Mouse (Mus musculus) embryonic facial prominence, embryonic 12.5 days (tissue): ENCODE measurements around the gene Trem1. TPM values are rescaled to one million over a fixed set of nuclear protein-coding genes. Genes with fewer than 3 reads are reported as not detected.

ENCODE experiments used
- ATAC-seq: fragments of 200-750 bp; cut with Nextera tagmentation; 2 replicates; pipeline ENCODE4 v1.8.0; 2017; ENCODE audit not compliant: insufficient number of reproducible peaks, insufficient read depth, low FRiP score, low TSS enrichment
- H3K27ac ChIP-seq: fragments of 300-500 bp; sonication (generic); 2 replicates; pipeline ENCODE4 v1.5.1; 2016; ENCODE audit warnings: mild to moderate bottlenecking
- H3K27me3 ChIP-seq: fragments of 300-500 bp; sonication (generic); 2 replicates; pipeline ENCODE4 v1.6.1; 2016; ENCODE audit warnings: mild to moderate bottlenecking, moderate library complexity
- H3K36me3 ChIP-seq: fragments of 300-500 bp; sonication (generic); 2 replicates; pipeline ENCODE4 v1.6.1; 2016; ENCODE audit warnings: mild to moderate bottlenecking
- H3K4me1 ChIP-seq: fragments of 300-500 bp; sonication (generic); 2 replicates; pipeline ENCODE4 v1.6.1; 2016
- H3K4me2 ChIP-seq: fragments of 300-500 bp; sonication (generic); replicated peaks from 2 replicates; pipeline ENCODE4 v1.6.1; 2016; ENCODE audit warnings: mild to moderate bottlenecking, moderate library complexity
- H3K4me3 ChIP-seq: fragments of 300-500 bp; sonication (generic); 2 replicates; pipeline ENCODE4 v1.5.1; 2016; ENCODE audit warnings: mild to moderate bottlenecking
- H3K9ac ChIP-seq: fragments of 300-500 bp; sonication (generic); 2 replicates; pipeline ENCODE4 v1.6.1; 2016; ENCODE audit warnings: mild to moderate bottlenecking, moderate library complexity
- H3K9me3 ChIP-seq: fragments of 300-500 bp; sonication (generic); 2 replicates; pipeline ENCODE4 v1.6.1; 2016; ENCODE audit warnings: mild to moderate bottlenecking, moderate library complexity
- WGBS: fragments of 180-500 bp; shearing (Covaris S2); methylation state at CpG from one replicate; pipeline ENCODE4 v1.1.7; 2016; 5-methylcytosine and 5-hydroxymethylcytosine counted together
- polyA plus RNA-seq: library from polyadenylated mRNA; unstranded; fragments of >200 nt; fragmentation: Nextera tagmentation; extraction: Ambion mirVana; gene quantifications from 2 replicates; pipeline ENCODE4 v1.2.1, GENCODE M21; 2016

The Trem1 gene
- polyA plus RNA-seq, 1 experiment from 2014 or later: 0.06 TPM

DNA sequence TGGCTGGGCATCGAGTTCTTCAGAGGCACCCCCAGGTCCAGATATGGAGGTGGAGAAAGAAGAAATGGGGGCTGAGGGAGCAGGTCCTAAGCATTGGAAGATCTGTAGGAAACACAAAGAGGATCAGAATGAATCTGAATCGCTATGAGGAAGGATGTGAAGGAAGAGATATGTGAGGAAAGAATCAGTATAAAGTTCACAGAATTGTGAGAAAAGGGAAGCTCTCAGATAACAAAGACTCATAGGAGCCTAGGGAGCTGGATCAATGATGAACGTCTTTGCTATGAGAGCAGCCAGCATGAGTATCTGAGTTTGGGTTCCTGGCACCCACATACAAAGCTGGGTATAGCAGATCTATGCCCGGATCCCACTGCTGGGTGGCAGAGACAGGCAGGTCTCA lies 37.3 kb downstream of the Trem1 start:
- WGBS: 71% methylated on average over 4 of the region's 4 CpGs

DNA sequence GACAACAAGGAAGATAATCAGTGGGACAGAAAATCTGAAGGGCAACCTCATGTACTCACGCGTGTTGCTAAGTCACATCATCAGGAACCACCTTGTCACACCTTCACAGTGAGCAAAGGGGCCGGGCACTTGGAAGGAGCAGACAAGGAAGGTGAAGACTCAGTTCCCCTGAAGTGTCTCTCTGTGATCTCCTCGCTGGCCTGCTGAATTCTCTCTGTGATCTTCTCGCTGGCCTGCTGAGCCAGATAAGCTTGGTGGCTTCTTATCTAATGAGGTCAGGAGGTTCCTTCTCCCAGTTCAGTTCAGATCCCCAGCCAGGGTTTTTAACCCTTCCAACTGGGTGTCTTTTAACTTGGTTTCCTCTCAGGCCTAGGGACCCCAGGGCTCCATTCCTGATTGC lies 39.6 kb downstream of the Trem1 start:
- no peaks in the 10 kb centered on the region for H3K4me1 ChIP-seq
- no peak for ATAC-seq
- H3K27ac ChIP-seq: no peak overlapping the region
- no peaks in the 10 kb centered on the region for H3K9me3 ChIP-seq
- no peak overlapping the region for H3K4me3 ChIP-seq
- H3K9ac ChIP-seq: no peak overlapping the region
- no peaks in the 10 kb centered on the region for H3K27me3 ChIP-seq
- no peak overlapping the region for H3K4me2 ChIP-seq
- H3K36me3 ChIP-seq: no peaks in the 10 kb centered on the region
- WGBS: 81% methylated on average over 5 of the region's 5 CpGs

More for the DNA sequence above, 37.3 kb downstream of the Trem1 start:
- Histone ChIP-seq H3K9ac (no peak overlapping the region), H3K4me3 (no peak overlapping the region), H3K36me3 (no peaks in the 10 kb centered on the region), H3K27me3 (no peaks in the 10 kb centered on the region), H3K27ac (no peak overlapping the region), H3K9me3 (no peaks in the 10 kb centered on the region), H3K4me2 (no peak overlapping the region), H3K4me1 (no peaks in the 10 kb centered on the region)
- ATAC-seq: no peak

GRCm38 (mm10) chr17:48272598-48272997 lies 40.0 kb downstream of the Trem1 start:
- WGBS: 93% methylated on average over 4 of the region's 4 CpGs
- H3K36me3 ChIP-seq: no peaks in the 10 kb centered on the region
- H3K27me3 ChIP-seq: no peaks in the 10 kb centered on the region
- H3K4me2 ChIP-seq: no peak overlapping the region
- no peaks in the 10 kb centered on the region for H3K9me3 ChIP-seq
- no peak for ATAC-seq
- H3K4me1 ChIP-seq: no peaks in the 10 kb centered on the region
- H3K9ac ChIP-seq: no peak overlapping the region
- H3K4me3 ChIP-seq: no peak overlapping the region
- H3K27ac ChIP-seq: no peak overlapping the region

DNA sequence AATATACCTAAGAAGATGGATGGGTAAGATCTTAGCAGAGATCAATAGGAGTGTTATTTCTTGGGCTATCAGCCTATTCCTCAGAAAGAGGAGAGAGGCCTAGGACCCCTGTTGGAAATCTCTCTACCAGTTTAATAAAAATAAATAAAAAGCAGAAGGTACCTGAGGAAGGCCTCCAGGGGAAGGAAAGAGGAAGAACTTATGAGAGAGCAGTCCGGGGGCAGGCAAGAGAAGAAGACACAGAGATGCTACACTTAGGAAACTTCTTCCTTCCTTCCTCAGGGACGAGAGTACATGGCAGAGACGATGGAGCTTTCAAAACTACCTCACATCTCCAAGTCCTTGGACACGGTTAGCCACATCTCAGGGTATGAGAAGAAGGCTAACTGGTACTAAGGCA lies 41.5 kb downstream of the Trem1 start:
- no peak for ATAC-seq
- no peaks in the 10 kb centered on the region for H3K9me3 ChIP-seq
- no peaks in the 10 kb centered on the region for H3K36me3 ChIP-seq
- no peaks in the 10 kb centered on the region for H3K4me1 ChIP-seq
- no peak overlapping the region for H3K4me2 ChIP-seq
- H3K27me3 ChIP-seq: no peaks in the 10 kb centered on the region
- WGBS: 88% methylated on average over 4 of the region's 4 CpGs
- no peak overlapping the region for H3K27ac ChIP-seq
- no peak overlapping the region for H3K9ac ChIP-seq
- no peak overlapping the region for H3K4me3 ChIP-seq

DNA sequence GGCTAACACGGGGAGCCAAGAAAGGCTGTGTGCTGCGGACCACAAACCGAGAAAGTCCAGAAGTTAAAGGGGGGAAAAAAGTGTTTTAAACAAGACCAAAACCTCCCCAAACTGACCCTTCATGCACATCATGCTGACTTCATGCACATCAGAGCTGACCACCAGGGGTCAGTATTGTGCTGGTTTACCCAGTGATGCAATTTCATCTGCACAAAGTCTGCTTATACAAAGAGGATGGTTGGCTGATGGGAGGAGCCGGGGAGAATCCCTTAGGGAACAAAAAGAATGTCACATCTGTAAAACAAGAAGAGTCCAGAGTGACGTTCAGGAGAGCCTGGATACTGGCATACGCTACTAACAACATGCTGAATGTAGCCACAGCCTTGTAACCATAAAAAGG lies 42.3 kb downstream of the Trem1 start:
- Histone ChIP-seq H3K4me1 (no peaks in the 10 kb centered on the region), H3K27me3 (no peaks in the 10 kb centered on the region), H3K36me3 (no peaks in the 10 kb centered on the region), H3K4me2 (no peak overlapping the region), H3K27ac (no peak overlapping the region), H3K9me3 (no peaks in the 10 kb centered on the region), H3K4me3 (no peak overlapping the region), H3K9ac (no peak overlapping the region)
- WGBS: 26% methylated on average over 6 of the region's 6 CpGs
- no peak for ATAC-seq

DNA sequence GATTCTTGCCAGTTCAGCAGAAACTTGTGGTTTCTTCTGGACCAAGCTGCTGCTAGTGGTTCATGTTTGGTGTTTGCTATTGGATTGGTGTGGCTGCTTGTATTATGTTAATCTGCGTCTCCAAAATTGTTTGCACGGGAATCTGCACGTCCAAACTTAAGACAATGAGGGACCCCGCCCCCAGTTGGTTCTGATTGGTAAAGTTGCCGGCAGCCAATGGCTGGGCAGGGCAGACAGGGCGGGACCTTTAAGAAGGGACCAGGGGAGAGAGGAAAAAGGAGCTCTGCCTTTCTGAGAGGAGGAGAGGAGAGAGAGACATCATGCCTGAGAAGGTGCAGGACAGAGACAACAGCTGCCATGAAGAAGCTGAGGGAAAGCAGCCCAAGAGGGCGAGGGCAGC lies 43.2 kb downstream of the Trem1 start:
- H3K27me3 ChIP-seq: no peaks in the 10 kb centered on the region
- no peak for ATAC-seq
- H3K9me3 ChIP-seq: no peaks in the 10 kb centered on the region
- H3K36me3 ChIP-seq: no peaks in the 10 kb centered on the region
- H3K27ac ChIP-seq: no peak overlapping the region
- WGBS: 61% methylated on average over 7 of the region's 7 CpGs
- H3K4me1 ChIP-seq: peaks cover 2% of the 10 kb centered on the region
- H3K4me3 ChIP-seq: no peak overlapping the region
- H3K9ac ChIP-seq: no peak overlapping the region
- H3K4me2 ChIP-seq: no peak overlapping the region

GRCm38 (mm10) chr17:48278381-48278780 lies 45.8 kb downstream of the Trem1 start:
- ATAC-seq: no peak
- H3K4me2 ChIP-seq: no peak overlapping the region
- no peaks in the 10 kb centered on the region for H3K27me3 ChIP-seq
- peaks cover 12% of the 10 kb centered on the region for H3K4me1 ChIP-seq
- H3K9ac ChIP-seq: no peak overlapping the region
- H3K27ac ChIP-seq: no peak overlapping the region
- H3K4me3 ChIP-seq: no peak overlapping the region
- no peaks in the 10 kb centered on the region for H3K9me3 ChIP-seq
- H3K36me3 ChIP-seq: no peaks in the 10 kb centered on the region

- 81% methylated on average over 4 of the region's 4 CpGs for WGBS
- Histone ChIP-seq H3K27ac (no peak overlapping the region), H3K4me2 (no peak overlapping the region), H3K27me3 (no peaks in the 10 kb centered on the region), H3K9me3 (no peaks in the 10 kb centered on the region), H3K4me3 (no peak overlapping the region), H3K4me1 (peaks cover 12% of the 10 kb centered on the region), H3K9ac (no peak overlapping the region), H3K36me3 (no peaks in the 10 kb centered on the region)
- no peak for ATAC-seq
Measured at GRCm38 (mm10) chr17:48279002-48279401, 46.4 kb downstream of the Trem1 start.

- Histone ChIP-seq H3K4me3 (peak overlapping the region; percentile 26), H3K36me3 (no peaks in the 10 kb centered on the region), H3K9ac (peak overlapping the region; percentile 40; the same call in 1 of the 2 replicates), H3K27me3 (no peaks in the 10 kb centered on the region), H3K9me3 (no peaks in the 10 kb centered on the region), H3K4me2 (peak overlapping the region; percentile 50), H3K4me1 (peaks cover 12% of the 10 kb centered on the region), H3K27ac (peak overlapping the region; percentile 76)
- peak; percentile 41; the same call in 1 of the 2 replicates for ATAC-seq
- 20% methylated on average over 18 of the region's 18 CpGs for WGBS
Measured at GRCm38 (mm10) chr17:48280943-48281738, 48.6 kb downstream of the Trem1 start.

- Histone ChIP-seq H3K36me3 (no peaks in the 10 kb centered on the region), H3K4me3 (peak overlapping the region; percentile 26), H3K9me3 (no peaks in the 10 kb centered on the region), H3K4me2 (peak overlapping the region; percentile 50), H3K27me3 (no peaks in the 10 kb centered on the region), H3K9ac (peak overlapping the region; percentile 40; the same call in 1 of the 2 replicates), H3K27ac (peak overlapping the region; percentile 76), H3K4me1 (peaks cover 12% of the 10 kb centered on the region)
- no peak for ATAC-seq
- 2% methylated on average over 3 of the region's 3 CpGs for WGBS
Measured at GRCm38 (mm10) chr17:48281739-48282085, 49.1 kb downstream of the Trem1 start.

DNA sequence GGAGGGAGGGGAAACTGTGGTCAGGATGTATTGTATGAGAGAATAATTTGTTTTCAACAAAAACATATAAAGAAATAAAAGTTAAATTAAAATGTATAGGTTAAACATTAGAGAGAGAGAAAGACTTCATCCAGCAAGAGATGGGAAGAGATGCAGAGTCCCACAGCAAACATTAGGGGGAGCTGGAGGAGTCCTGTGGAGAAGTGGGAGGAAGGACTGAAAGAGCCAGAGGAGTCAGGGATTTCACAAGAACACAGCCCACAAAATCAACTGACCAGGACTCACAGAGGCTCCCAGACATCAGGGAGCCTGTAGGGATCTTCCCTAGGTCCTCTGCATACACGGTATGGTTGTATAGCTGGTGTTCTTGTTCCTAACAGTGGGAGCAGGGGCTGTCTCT lies 54.2 kb downstream of the Trem1 start:
- peaks cover 3% of the 10 kb centered on the region; the same call in 1 of the 2 replicates for H3K4me1 ChIP-seq
- ATAC-seq: no peak
- WGBS: 74% methylated on average over 1 of the region's 1 CpGs
- H3K4me3 ChIP-seq: no peak overlapping the region
- H3K4me2 ChIP-seq: no peak overlapping the region
- no peaks in the 10 kb centered on the region for H3K27me3 ChIP-seq
- H3K9ac ChIP-seq: no peak overlapping the region
- no peak overlapping the region for H3K27ac ChIP-seq
- no peaks in the 10 kb centered on the region for H3K36me3 ChIP-seq
- H3K9me3 ChIP-seq: no peaks in the 10 kb centered on the region

GRCm38 (mm10) chr17:48287276-48287675 lies 54.7 kb downstream of the Trem1 start:
- Histone ChIP-seq H3K27me3 (no peaks in the 10 kb centered on the region), H3K9me3 (no peaks in the 10 kb centered on the region), H3K27ac (no peak overlapping the region), H3K4me2 (no peak overlapping the region), H3K9ac (no peak overlapping the region), H3K4me1 (peaks cover 3% of the 10 kb centered on the region; the same call in 1 of the 2 replicates), H3K4me3 (no peak overlapping the region), H3K36me3 (no peaks in the 10 kb centered on the region)
- no peak for ATAC-seq
- WGBS: 65% methylated on average over 2 of the region's 2 CpGs
